Mouse (Mus musculus): ENCODE measurements around the gene Gm45140. TPM values are rescaled to one million over a fixed set of nuclear protein-coding genes. Genes with fewer than 3 reads are reported as not detected.
"Not testable (repeated sequence)": the region's sequence is repeated elsewhere in the genome, so short reads cannot be mapped to it uniquely, and the experiment has no call there.

The Gm45140 gene
- polyA plus RNA-seq, 1 experiment from 2014 or later, result 1.4 TPM

DNA sequence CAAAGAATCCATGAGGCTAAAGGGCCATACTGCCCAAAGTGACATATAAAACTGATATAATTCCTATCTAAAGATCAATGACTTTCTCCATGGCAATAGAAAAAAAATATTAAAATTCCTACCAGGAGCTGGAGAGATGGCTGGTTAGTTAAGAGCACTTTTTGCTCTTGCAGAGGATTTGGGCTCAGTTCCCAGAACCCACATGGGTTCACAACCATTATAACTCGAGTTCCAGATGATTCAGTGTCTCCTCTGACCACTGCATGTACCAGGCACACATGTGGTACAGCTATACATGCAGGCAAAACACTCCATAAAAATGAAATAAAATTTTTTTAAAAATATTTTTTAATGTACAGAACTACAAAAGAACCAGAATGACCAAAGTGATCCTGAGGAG, 61.1 kb downstream of the Gm45140 start:
- H3K4me3 ChIP-seq (ENCODE audit: control insufficient read depth in 1 of 2, insufficient read depth in 1 of 2, low read depth in 1 of 2, low read length in 2 of 2), result no peak overlapping the region
- 59% methylated on average over 1 of the region's 1 CpGs for WGBS
- no peaks in the 10 kb centered on the region for H3K9me3 ChIP-seq (ENCODE audit: control insufficient read depth, low read length)
- ATAC-seq (ENCODE audit: insufficient number of reproducible peaks, insufficient read depth, low FRiP score, low read depth), result no peak
- H3K36me3 ChIP-seq (ENCODE audit: control insufficient read depth, insufficient read depth, low read length), result no peaks in the 10 kb centered on the region
- no peak overlapping the region for H3K27ac ChIP-seq (replicated peaks in 1 of 2; ENCODE audit: control insufficient read depth in 1 of 2, insufficient read depth in 1 of 2, low read depth in 2 of 2, low read length in 2 of 2)
- H3K4me2 ChIP-seq (ENCODE audit: low read length), result no peak overlapping the region
- peaks cover 6% of the 10 kb centered on the region; the same call in 1 of the 2 replicates for H3K27me3 ChIP-seq (ENCODE audit: control insufficient read depth, insufficient read depth, low read length)
- H3K9ac ChIP-seq (ENCODE audit: low read length), result no peak overlapping the region
- peaks cover 13 to 14% of the 10 kb centered on the region in 2 experiments for H3K4me1 ChIP-seq (ENCODE audit: control insufficient read depth in 2 of 2, insufficient read depth in 2 of 2, low read length in 2 of 2)

DNA sequence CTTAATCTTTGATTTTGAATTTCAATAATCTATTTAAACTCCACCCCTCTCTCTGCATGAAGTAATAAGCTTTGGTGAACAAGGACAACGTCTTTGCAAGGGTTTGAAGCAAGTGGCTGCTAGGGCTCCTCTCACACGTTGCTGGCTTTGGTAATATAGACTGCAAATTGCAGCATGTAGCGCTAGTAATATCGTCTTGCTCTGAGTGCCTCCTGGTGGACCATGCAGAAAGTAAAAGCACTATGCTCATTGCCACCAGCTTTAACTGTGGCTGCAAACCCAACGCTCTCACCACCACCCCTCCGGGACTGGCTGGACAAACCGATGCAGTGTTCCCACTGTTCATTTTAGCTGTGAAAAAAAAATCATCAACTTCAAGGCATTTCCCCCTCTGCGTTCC, 65.0 kb downstream of the Gm45140 start:
- ATAC-seq (ENCODE audit: insufficient number of reproducible peaks, insufficient read depth, low FRiP score, low read depth), result no peak

DNA sequence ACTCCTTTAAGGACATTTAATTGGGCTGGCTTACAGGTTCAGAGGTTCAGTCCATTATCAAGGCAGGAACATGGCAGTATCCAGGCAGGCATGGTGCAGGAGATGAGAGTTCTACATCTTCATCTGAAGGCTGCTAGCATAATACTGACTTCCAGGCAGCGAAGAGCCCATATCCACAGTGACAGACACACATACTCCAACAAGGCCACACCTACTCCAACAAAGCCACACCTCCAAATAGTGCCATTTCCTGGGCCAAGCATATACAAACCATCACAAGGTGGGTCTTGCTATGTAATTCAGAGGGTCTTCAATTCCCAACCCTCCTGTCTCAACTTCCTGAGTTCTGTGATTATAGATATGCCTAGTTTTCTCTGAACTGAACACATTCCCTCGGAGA, 71.3 kb downstream of the Gm45140 start:
- not testable (repeated sequence) for H3K36me3 ChIP-seq (ENCODE audit: control insufficient read depth, insufficient read depth, low read length); H3K4me2 ChIP-seq (ENCODE audit: low read length); H3K9ac ChIP-seq (ENCODE audit: low read length); ATAC-seq (ENCODE audit: insufficient number of reproducible peaks, insufficient read depth, low FRiP score, low read depth); H3K4me3 ChIP-seq (ENCODE audit: control insufficient read depth in 1 of 2, insufficient read depth in 1 of 2, low read depth in 1 of 2, low read length in 2 of 2); H3K9me3 ChIP-seq (ENCODE audit: control insufficient read depth, low read length); H3K27me3 ChIP-seq (ENCODE audit: control insufficient read depth, insufficient read depth, low read length); H3K27ac ChIP-seq (replicated peaks in 1 of 2; ENCODE audit: control insufficient read depth in 1 of 2, insufficient read depth in 1 of 2, low read depth in 2 of 2, low read length in 2 of 2); H3K4me1 ChIP-seq (ENCODE audit: control insufficient read depth in 2 of 2, insufficient read depth in 2 of 2, low read length in 2 of 2)
- WGBS, result 89% methylated on average over 2 of the region's 2 CpGs

More for the DNA sequence above, 65.0 kb downstream of the Gm45140 start:
- H3K27me3 ChIP-seq (ENCODE audit: control insufficient read depth, insufficient read depth, low read length), result no peaks in the 10 kb centered on the region
- H3K9me3 ChIP-seq (ENCODE audit: control insufficient read depth, low read length), result no peaks in the 10 kb centered on the region
- no peaks in the 10 kb centered on the region for H3K4me1 ChIP-seq (ENCODE audit: control insufficient read depth in 2 of 2, insufficient read depth in 2 of 2, low read length in 2 of 2)
- no peak overlapping the region for H3K27ac ChIP-seq (replicated peaks in 1 of 2; ENCODE audit: control insufficient read depth in 1 of 2, insufficient read depth in 1 of 2, low read depth in 2 of 2, low read length in 2 of 2)
- H3K4me2 ChIP-seq (ENCODE audit: low read length), result no peak overlapping the region
- H3K4me3 ChIP-seq (ENCODE audit: control insufficient read depth in 1 of 2, insufficient read depth in 1 of 2, low read depth in 1 of 2, low read length in 2 of 2), result no peak overlapping the region
- no peaks in the 10 kb centered on the region for H3K36me3 ChIP-seq (ENCODE audit: control insufficient read depth, insufficient read depth, low read length)
- WGBS, result 53% methylated on average over 8 of the region's 8 CpGs
- no peak overlapping the region for H3K9ac ChIP-seq (ENCODE audit: low read length)

DNA sequence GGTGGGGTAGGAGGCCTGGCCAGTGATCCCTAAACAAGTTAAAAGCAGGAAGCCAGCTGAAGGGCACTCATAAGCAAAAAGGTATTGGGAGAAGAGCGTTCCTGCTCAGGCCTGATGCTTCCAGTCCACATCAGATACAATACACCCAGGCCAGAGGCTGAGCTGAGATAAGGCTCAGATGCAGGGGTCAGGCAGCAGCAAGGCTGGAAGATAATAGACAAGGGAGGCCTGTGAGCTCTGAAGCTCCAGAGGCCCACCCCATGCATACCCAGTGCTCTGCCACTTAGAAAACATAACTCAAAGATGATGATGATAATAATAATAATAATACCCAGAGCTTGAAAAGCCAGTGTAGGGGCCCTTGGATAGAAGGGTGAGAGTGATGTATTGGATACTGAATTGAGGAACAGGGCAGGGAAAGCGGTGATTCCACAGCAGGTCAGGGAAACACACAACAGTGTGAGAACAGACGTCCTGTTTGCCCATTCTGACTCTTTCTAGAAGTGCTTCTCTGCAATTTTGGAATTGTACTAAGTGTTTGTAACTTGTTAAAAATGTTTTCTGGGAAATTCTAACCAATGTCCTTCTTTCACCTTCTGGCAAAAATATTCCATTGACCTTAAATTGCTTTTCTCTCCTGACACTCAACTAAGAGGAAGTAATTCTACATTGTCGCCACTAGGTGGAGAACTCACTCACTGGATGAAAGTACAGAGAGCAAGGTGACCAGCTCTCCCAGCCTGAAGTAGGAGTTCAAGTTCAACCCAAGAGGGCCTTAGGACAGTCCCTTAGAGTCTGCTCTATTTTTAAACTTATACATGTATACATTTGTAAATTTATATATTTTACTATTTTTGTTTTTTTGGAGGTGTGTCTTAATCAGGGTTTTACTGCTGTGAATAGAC, 72.0 kb downstream of the Gm45140 start:
- Histone ChIP-seq H3K4me1 (ENCODE audit: control insufficient read depth in 2 of 2, insufficient read depth in 2 of 2, low read length in 2 of 2) (no peaks in the 10 kb centered on the region), H3K4me3 (ENCODE audit: control insufficient read depth in 1 of 2, insufficient read depth in 1 of 2, low read depth in 1 of 2, low read length in 2 of 2) (no peak overlapping the region), H3K4me2 (ENCODE audit: low read length) (no peak overlapping the region), H3K9me3 (ENCODE audit: control insufficient read depth, low read length) (no peaks in the 10 kb centered on the region), H3K36me3 (ENCODE audit: control insufficient read depth, insufficient read depth, low read length) (no peaks in the 10 kb centered on the region), H3K9ac (ENCODE audit: low read length) (no peak overlapping the region), H3K27me3 (ENCODE audit: control insufficient read depth, insufficient read depth, low read length) (no peaks in the 10 kb centered on the region), H3K27ac (replicated peaks in 1 of 2; ENCODE audit: control insufficient read depth in 1 of 2, insufficient read depth in 1 of 2, low read depth in 2 of 2, low read length in 2 of 2) (no peak overlapping the region)
- no peak for ATAC-seq (ENCODE audit: insufficient number of reproducible peaks, insufficient read depth, low FRiP score, low read depth)
- 57% methylated on average over 4 of the region's 4 CpGs for WGBS

DNA sequence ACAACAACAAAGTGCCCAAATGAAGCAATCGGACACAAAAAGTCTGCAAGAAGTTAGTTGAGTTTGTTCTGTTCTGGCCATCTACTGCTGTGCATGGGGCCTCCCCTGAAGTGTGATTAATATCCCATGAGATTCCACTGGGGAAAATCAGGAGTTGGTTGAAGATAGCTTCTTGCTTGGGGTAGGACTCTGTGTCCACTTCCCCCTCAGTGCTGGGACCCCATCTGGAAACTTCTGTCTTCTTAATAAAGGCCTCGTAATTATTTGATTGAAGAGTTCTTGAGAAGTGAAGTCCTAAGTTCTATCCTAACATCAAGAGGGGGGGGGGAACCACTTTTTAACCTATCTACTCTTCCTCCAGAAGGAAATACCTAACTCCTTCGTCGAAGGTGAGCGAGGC, 73.4 kb downstream of the Gm45140 start:
- Histone ChIP-seq H3K27me3 (ENCODE audit: control insufficient read depth, insufficient read depth, low read length) (no peaks in the 10 kb centered on the region), H3K36me3 (ENCODE audit: control insufficient read depth, insufficient read depth, low read length) (no peaks in the 10 kb centered on the region), H3K4me2 (ENCODE audit: low read length) (no peak overlapping the region), H3K9ac (ENCODE audit: low read length) (no peak overlapping the region), H3K9me3 (ENCODE audit: control insufficient read depth, low read length) (no peaks in the 10 kb centered on the region), H3K4me1 (ENCODE audit: control insufficient read depth in 2 of 2, insufficient read depth in 2 of 2, low read length in 2 of 2) (no peaks in the 10 kb centered on the region), H3K27ac (replicated peaks in 1 of 2; ENCODE audit: control insufficient read depth in 1 of 2, insufficient read depth in 1 of 2, low read depth in 2 of 2, low read length in 2 of 2) (no peak overlapping the region), H3K4me3 (ENCODE audit: control insufficient read depth in 1 of 2, insufficient read depth in 1 of 2, low read depth in 1 of 2, low read length in 2 of 2) (no peak overlapping the region)
- no peak for ATAC-seq (ENCODE audit: insufficient number of reproducible peaks, insufficient read depth, low FRiP score, low read depth)
- WGBS, result 80% methylated on average over 5 of the region's 5 CpGs

DNA sequence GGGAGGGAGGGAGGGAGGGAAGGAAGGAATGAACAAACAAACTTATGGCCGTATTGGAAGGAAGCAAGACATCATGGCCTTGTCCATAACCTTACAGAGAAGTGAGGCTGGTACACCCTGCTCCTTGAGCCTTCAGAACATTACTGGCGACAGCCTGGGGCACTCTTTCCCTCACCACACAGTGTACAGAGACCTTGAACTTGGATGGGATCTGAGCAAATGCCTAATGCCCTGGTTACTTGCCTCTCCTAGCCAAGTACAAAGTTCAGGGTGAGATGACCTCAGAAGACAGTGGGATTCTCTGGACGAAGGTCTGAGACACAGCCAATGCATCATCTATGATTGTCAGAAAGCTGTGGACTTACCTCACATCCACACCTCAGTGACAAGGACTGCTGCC, 75.7 kb downstream of the Gm45140 start:
- H3K9me3 ChIP-seq (ENCODE audit: control insufficient read depth, low read length), result no peaks in the 10 kb centered on the region
- no peak overlapping the region for H3K4me2 ChIP-seq (ENCODE audit: low read length)
- WGBS, result 54% methylated on average over 3 of the region's 3 CpGs
- H3K27ac ChIP-seq (replicated peaks in 1 of 2; ENCODE audit: control insufficient read depth in 1 of 2, insufficient read depth in 1 of 2, low read depth in 2 of 2, low read length in 2 of 2), result no peak overlapping the region
- H3K9ac ChIP-seq (ENCODE audit: low read length), result no peak overlapping the region
- H3K36me3 ChIP-seq (ENCODE audit: control insufficient read depth, insufficient read depth, low read length), result no peaks in the 10 kb centered on the region
- ATAC-seq (ENCODE audit: insufficient number of reproducible peaks, insufficient read depth, low FRiP score, low read depth), result no peak
- no peak overlapping the region for H3K4me3 ChIP-seq (ENCODE audit: control insufficient read depth in 1 of 2, insufficient read depth in 1 of 2, low read depth in 1 of 2, low read length in 2 of 2)
- H3K4me1 ChIP-seq (ENCODE audit: control insufficient read depth in 2 of 2, insufficient read depth in 2 of 2, low read length in 2 of 2), result no peaks in the 10 kb centered on the region
- H3K27me3 ChIP-seq (ENCODE audit: control insufficient read depth, insufficient read depth, low read length), result no peaks in the 10 kb centered on the region

DNA sequence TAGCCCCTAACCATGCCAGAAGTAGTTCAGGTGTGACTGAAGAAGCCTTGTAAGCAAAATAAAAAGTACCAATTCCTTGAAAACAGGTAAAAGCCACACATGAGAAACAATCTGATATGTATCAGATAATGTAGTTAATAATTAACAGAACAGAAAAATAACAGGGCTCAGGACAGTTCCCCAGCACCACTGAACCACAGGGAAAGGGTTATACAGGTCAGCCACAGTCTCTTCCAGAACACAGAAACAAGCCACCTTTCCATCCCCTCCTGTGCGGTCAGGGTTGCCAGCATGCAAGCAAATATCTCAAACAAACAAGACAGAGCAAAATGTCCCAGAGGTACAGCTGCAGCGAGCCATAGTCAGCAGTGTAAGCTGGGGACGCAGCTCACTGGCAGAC, 76.2 kb downstream of the Gm45140 start:
- WGBS, result 63% methylated on average over 3 of the region's 3 CpGs
- Histone ChIP-seq H3K4me1 (ENCODE audit: control insufficient read depth in 2 of 2, insufficient read depth in 2 of 2, low read length in 2 of 2) (no peaks in the 10 kb centered on the region), H3K27ac (replicated peaks in 1 of 2; ENCODE audit: control insufficient read depth in 1 of 2, insufficient read depth in 1 of 2, low read depth in 2 of 2, low read length in 2 of 2) (no peak overlapping the region), H3K27me3 (ENCODE audit: control insufficient read depth, insufficient read depth, low read length) (no peaks in the 10 kb centered on the region), H3K36me3 (ENCODE audit: control insufficient read depth, insufficient read depth, low read length) (no peaks in the 10 kb centered on the region), H3K9me3 (ENCODE audit: control insufficient read depth, low read length) (no peaks in the 10 kb centered on the region), H3K9ac (ENCODE audit: low read length) (no peak overlapping the region), H3K4me3 (ENCODE audit: control insufficient read depth in 1 of 2, insufficient read depth in 1 of 2, low read depth in 1 of 2, low read length in 2 of 2) (no peak overlapping the region), H3K4me2 (ENCODE audit: low read length) (no peak overlapping the region)
- ATAC-seq (ENCODE audit: insufficient number of reproducible peaks, insufficient read depth, low FRiP score, low read depth), result no peak

DNA sequence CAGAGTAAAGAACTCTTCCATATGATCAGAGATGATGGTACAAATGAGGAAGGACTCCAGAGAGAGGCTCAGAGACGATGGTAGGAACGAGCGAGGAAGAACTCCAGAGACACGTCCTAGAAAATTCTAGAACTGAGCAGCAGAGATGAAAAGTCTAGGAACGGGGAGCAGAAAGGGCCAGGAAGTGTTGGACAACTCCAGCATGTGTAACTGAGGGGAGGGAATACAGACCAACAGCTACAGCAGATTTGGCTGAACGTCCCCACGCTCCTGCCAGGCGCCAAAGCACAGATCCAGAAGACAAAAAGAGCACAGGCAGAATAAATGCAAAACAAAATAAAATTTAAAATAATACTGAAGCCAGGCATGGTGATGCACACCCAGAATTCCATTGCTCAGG, 78.7 kb downstream of the Gm45140 start:
- Histone ChIP-seq H3K27ac (replicated peaks in 1 of 2; ENCODE audit: control insufficient read depth in 1 of 2, insufficient read depth in 1 of 2, low read depth in 2 of 2, low read length in 2 of 2) (no peak overlapping the region), H3K36me3 (ENCODE audit: control insufficient read depth, insufficient read depth, low read length) (no peaks in the 10 kb centered on the region), H3K9ac (ENCODE audit: low read length) (no peak overlapping the region), H3K4me2 (ENCODE audit: low read length) (no peak overlapping the region), H3K4me3 (ENCODE audit: control insufficient read depth in 1 of 2, insufficient read depth in 1 of 2, low read depth in 1 of 2, low read length in 2 of 2) (no peak overlapping the region), H3K4me1 (ENCODE audit: control insufficient read depth in 2 of 2, insufficient read depth in 2 of 2, low read length in 2 of 2) (no peaks in the 10 kb centered on the region), H3K9me3 (ENCODE audit: control insufficient read depth, low read length) (no peaks in the 10 kb centered on the region), H3K27me3 (ENCODE audit: control insufficient read depth, insufficient read depth, low read length) (no peaks in the 10 kb centered on the region)
- no peak for ATAC-seq (ENCODE audit: insufficient number of reproducible peaks, insufficient read depth, low FRiP score, low read depth)
- 83% methylated on average over 8 of the region's 8 CpGs for WGBS

Data from heart, embryonic 14.5 days (tissue).